Mouse (Mus musculus): ENCODE measurements around the gene Chsy1.

DNA sequence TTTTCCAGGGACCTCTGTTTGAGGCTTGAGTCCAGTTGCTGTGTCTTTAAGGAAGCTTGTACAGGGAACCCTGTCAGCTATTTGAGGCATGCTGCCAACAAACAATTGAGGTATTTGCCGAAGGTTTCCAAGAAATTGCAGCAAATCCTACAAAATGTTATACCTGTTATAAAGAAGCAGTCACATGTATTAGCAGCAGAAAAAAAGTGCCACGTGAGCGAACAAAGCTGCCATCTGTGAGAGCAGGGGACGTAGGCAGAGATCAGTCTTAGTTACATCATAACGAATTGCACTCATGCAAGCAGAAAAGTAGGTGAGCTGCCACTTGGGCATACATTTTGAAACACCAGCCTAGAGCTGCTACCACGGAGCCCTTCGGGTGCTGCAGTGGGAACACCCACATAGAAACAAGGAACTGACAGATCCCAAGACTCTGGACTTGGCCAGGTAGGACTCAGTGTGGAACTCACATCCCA lies 2.7 kb upstream of the Chsy1 start:
- TF ChIP-seq CTCF (IDR thresholded peaks at IDR 0.05; ENCODE audit: low read depth, low read length) (no peak), POLR2A (IDR thresholded peaks at IDR 0.05; ENCODE audit: extremely low read depth, insufficient read depth, low read length) (no peak)

Data from liver, adult 2 months (tissue).